Mouse (Mus musculus) heart, postnatal 0 days (tissue): ENCODE results near the gene Tmem252.

Source experiments
- CTCF ChIP-seq: IDR thresholded peaks from 2 replicates; pipeline ENCODE4 v1.5.1; 2016; ENCODE audit warnings: antibody characterized with exemption, control low read depth, low read depth
- EP300 ChIP-seq: IDR thresholded peaks from 2 replicates; pipeline ENCODE4 v1.6.1; 2016; ENCODE audit warnings: antibody characterized with exemption, low read depth

DNA sequence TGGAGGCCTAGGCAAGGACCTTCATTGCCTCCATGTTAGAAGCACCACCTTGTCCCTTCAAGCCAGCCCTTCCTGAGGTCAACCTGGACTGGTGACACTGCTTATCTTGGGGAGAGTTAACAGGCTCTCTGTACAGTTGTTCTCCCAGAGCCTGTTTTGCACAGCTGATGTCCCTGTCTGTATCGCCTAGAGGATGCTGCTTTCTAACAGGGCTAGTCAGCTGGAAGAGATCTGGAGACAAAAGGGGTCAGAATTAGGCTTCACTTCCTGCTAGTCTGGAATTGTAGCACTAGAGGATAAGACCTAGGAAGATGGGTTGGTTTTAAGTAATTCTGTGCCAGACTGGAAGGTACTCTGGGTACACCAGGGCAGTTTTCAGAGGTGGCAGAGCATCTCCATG is 24.1 kb downstream of the Tmem252 start:
- TF ChIP-seq CTCF: no peak
- no peak for TF ChIP-seq EP300
